Mouse (Mus musculus): ENCODE data around the gene Med25. TPM values are rescaled to one million over a fixed set of nuclear protein-coding genes. Genes with fewer than 3 reads are reported as not detected.

Gene Med25
- polyA plus RNA-seq, 1 experiment, result 105 TPM

DNA sequence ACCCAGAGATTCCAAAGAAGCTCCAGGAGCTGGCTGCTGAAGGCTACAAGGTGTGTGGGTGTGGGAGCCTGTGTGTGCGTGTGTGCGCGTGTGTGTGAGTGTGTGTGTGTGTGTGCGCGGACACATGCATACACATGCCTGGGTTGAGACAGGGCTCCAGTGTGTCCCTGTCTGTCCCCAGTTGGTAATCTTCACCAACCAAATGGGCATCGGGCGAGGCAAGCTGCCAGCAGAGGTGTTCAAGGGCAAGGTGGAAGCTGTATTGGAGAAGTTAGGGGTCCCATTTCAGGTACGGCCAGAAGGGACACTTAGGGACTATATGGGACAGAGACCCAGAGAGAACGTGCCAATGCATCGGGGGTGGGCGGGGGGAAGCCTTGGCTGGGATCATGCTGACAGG lies 32.6 kb downstream of the Med25 start:
- Histone ChIP-seq H3K27me3 (ENCODE audit: control insufficient read depth, insufficient read depth, low read length) (no peaks in the 10 kb centered on the region), H3K27ac (ENCODE audit: insufficient read depth, low read length) (no peak overlapping the region), H3K4me1 (ENCODE audit: control insufficient read depth, insufficient read depth, low read length) (peaks cover 22% of the 10 kb centered on the region), H3K4me3 (replicated peaks; ENCODE audit: insufficient read depth, low read depth, low read length) (no peak overlapping the region)
- no peak for TF ChIP-seq POLR2A (IDR thresholded peaks at IDR 0.05; ENCODE audit: borderline replicate concordance, insufficient read depth, low read length)
- TF ChIP-seq CTCF (IDR thresholded peaks at IDR 0.05; ENCODE audit: borderline replicate concordance, insufficient read depth, low read depth, low read length), result no peak
- DNase-seq, result peak in 1 of 2 experiments; percentile 22
- 84% methylated on average over 11 of the region's 11 CpGs for WGBS

DNA sequence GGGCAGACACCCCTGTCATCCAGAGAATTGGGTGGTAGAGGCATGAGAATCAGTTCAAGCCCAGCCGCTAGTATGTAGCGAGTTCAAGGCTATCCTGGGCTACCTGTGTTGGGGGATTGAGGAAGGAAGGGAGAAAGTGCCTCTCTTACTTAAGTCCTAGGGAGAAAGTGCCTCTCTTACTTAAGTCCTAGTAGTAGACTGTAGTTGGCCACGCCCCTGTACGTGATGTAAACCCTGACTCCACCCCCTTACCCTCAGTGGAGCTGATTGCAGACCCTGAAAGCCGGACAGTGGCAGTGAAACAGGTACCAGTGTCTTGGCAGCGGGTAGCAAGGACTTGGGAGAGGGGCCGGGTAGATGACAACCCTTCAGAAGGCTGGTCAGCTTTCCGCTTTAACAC lies 34.6 kb downstream of the Med25 start:
- DNase-seq, result peak in 1 of 2 experiments; percentile 40
- Histone ChIP-seq H3K4me1 (ENCODE audit: control insufficient read depth, insufficient read depth, low read length) (peaks cover 12% of the 10 kb centered on the region), H3K27me3 (ENCODE audit: control insufficient read depth, insufficient read depth, low read length) (no peaks in the 10 kb centered on the region), H3K4me3 (replicated peaks; ENCODE audit: insufficient read depth, low read depth, low read length) (peak overlapping the region; percentile 33), H3K27ac (ENCODE audit: insufficient read depth, low read length) (no peak overlapping the region)
- TF ChIP-seq CTCF (IDR thresholded peaks at IDR 0.05; ENCODE audit: borderline replicate concordance, insufficient read depth, low read depth, low read length) (no peak), POLR2A (IDR thresholded peaks at IDR 0.05; ENCODE audit: borderline replicate concordance, insufficient read depth, low read length) (no peak)
- 26% methylated on average over 8 of the region's 8 CpGs for WGBS

DNA sequence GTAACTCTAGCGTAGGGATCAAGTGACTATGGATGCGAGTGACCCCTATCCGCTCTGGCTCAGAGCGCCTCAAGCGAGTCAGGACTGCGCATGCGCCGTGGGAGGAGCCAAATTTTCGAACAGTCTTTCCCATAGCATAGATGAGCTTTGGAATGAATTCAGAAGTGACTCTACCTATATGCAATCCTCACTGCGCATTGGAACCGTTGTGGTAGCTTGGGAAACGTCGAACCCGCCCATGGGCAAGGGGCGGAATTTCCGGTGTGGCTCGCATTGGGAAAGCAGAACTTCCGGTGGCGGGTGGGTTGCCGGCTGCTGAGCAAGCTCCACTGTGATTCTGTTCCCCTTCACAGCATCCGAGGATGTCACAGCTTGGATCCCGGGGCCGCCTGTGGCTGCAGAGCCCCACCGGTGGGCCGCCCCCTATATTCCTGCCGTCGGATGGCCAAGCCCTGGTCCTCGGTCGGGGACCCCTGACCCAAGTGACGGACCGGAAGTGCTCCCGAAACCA lies 35.4 kb downstream of the Med25 start, which contains the start of gene Pnkp:
Gene Pnkp (plus strand): TSS at position 98 of the 511 bp plus-strand sequence.
- H3K4me3 ChIP-seq (replicated peaks; ENCODE audit: insufficient read depth, low read depth, low read length), result peak within 1 kb of the TSS; percentile 59
- H3K4me1 ChIP-seq (ENCODE audit: control insufficient read depth, insufficient read depth, low read length), result peaks cover 14% of the 10 kb centered on the region
- H3K27ac ChIP-seq (ENCODE audit: insufficient read depth, low read length), result peak within 1 kb of the TSS; percentile 59
- under 1% methylated on average over 32 of the region's 32 CpGs for WGBS
- peak; percentile 86 to 88 for DNase-seq
- H3K27me3 ChIP-seq (ENCODE audit: control insufficient read depth, insufficient read depth, low read length), result no peaks in the 10 kb centered on the region
- TF ChIP-seq CTCF (IDR thresholded peaks at IDR 0.05; ENCODE audit: borderline replicate concordance, insufficient read depth, low read depth, low read length) (no peak), POLR2A (IDR thresholded peaks at IDR 0.05; ENCODE audit: borderline replicate concordance, insufficient read depth, low read length) (peak; percentile 85; the same call in 1 of the 2 replicates)

DNA sequence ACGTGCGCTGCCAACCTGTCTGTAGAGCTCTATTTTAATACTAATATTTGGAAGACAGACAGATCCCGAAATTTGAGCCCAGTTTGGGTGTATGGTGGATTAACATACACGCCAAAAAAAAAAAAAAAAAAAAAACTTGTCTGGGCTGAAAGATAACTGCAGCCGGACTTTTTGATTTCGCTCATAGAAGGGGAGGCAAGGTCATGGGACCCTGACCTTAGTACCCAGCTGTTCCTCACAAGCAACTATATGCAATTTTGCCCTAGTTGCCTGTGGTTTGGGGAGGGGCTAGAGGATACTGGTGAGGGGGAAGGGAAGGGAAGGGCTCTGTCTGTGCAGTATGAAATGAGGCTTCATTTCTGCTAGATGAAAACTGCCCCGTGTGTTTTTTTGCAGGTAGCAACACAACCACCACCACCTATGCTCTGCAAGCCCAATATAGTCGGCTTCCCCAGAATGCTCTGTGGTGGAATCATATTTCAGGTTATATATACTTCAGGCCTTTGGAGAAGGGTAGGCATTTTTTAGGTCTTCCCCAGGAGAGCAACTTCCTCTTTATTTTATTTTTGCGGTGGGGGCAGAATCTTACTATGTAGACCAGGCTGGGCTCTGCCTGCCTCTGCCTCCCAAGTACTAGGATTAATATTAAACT lies 36.1 kb downstream of the Med25 start:
- Histone ChIP-seq H3K4me3 (replicated peaks; ENCODE audit: insufficient read depth, low read depth, low read length) (peak overlapping the region; percentile 59), H3K27ac (ENCODE audit: insufficient read depth, low read length) (peak overlapping the region; percentile 18; the same call in 1 of the 2 replicates), H3K4me1 (ENCODE audit: control insufficient read depth, insufficient read depth, low read length) (peaks cover 15% of the 10 kb centered on the region), H3K27me3 (ENCODE audit: control insufficient read depth, insufficient read depth, low read length) (no peaks in the 10 kb centered on the region)
- TF ChIP-seq CTCF (IDR thresholded peaks at IDR 0.05; ENCODE audit: borderline replicate concordance, insufficient read depth, low read depth, low read length) (no peak), POLR2A (IDR thresholded peaks at IDR 0.05; ENCODE audit: borderline replicate concordance, insufficient read depth, low read length) (no peak)
- WGBS, result 65% methylated on average over 9 of the region's 9 CpGs
- DNase-seq, result no peak

DNA sequence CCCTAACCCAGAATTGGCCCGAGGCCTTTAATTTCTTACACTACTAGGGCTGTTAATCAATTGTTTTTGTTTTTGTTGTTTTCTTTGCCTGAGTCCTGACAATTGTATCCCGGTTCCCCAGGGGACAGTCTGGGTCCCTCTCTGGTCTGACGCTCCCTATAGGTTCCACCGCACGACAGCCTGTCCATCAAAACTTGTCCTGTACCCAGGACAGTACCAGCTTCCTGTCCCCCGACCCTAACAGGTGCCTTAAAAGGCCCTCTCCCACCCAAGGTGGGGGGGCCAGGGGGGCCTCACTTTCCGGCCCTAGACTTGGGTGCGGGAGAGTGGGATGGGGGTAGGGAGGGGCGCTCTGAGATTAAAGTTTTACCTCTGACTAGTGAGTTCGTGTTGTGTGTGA lies 37.5 kb downstream of the Med25 start:
- DNase-seq, result no peak
- peak overlapping the region; percentile 93 for H3K27ac ChIP-seq (ENCODE audit: insufficient read depth, low read length)
- peak overlapping the region; percentile 69 for H3K4me3 ChIP-seq (replicated peaks; ENCODE audit: insufficient read depth, low read depth, low read length)
- 19% methylated on average over 10 of the region's 10 CpGs for WGBS
- H3K4me1 ChIP-seq (ENCODE audit: control insufficient read depth, insufficient read depth, low read length), result peaks cover 9% of the 10 kb centered on the region
- H3K27me3 ChIP-seq (ENCODE audit: control insufficient read depth, insufficient read depth, low read length), result no peaks in the 10 kb centered on the region
- TF ChIP-seq POLR2A (IDR thresholded peaks at IDR 0.05; ENCODE audit: borderline replicate concordance, insufficient read depth, low read length) (no peak), CTCF (IDR thresholded peaks at IDR 0.05; ENCODE audit: borderline replicate concordance, insufficient read depth, low read depth, low read length) (no peak)

DNA sequence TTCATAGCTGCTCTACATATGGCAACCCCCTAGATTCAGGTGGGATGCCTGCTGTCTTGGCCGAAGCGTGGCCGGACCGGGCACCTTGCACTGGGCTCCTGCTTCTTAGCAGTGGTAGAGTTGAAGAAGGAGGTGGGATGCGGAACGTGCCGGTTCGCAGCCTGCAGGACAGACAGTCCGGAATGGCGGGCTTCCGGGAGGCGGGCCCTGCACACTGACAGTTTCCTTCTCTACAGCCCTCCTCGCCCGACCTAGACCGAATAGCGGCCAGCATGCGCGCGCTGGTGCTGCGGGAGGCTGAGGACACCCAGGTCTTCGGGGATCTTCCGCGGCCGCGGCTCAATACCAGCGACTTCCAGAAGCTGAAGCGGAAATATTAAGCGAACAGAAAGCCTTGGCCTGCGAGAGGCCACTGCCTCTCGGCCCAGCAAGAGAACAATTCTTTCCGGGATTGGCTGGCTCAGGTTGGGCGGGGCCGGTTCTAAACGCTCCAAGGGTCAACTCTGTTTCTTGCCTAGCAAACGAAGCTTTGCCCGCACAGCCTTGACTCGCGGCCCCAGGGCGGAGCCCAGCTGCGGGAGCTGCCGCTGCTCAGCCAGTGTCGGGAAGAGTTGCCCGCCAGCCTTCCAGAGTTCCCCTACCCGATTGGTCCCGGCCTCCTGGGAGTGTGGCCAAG lies 38.0 kb downstream of the Med25 start:
- H3K4me3 ChIP-seq (replicated peaks; ENCODE audit: insufficient read depth, low read depth, low read length), result peak overlapping the region; percentile 69
- peak; percentile 83 to 87 for DNase-seq
- H3K4me1 ChIP-seq (ENCODE audit: control insufficient read depth, insufficient read depth, low read length), result peaks cover 9% of the 10 kb centered on the region
- H3K27ac ChIP-seq (ENCODE audit: insufficient read depth, low read length), result peak overlapping the region; percentile 93
- no peaks in the 10 kb centered on the region for H3K27me3 ChIP-seq (ENCODE audit: control insufficient read depth, insufficient read depth, low read length)
- WGBS, result under 1% methylated on average over 45 of the region's 45 CpGs
- TF ChIP-seq POLR2A (IDR thresholded peaks at IDR 0.05; ENCODE audit: borderline replicate concordance, insufficient read depth, low read length) (peak; percentile 79), CTCF (IDR thresholded peaks at IDR 0.05; ENCODE audit: borderline replicate concordance, insufficient read depth, low read depth, low read length) (no peak)

DNA sequence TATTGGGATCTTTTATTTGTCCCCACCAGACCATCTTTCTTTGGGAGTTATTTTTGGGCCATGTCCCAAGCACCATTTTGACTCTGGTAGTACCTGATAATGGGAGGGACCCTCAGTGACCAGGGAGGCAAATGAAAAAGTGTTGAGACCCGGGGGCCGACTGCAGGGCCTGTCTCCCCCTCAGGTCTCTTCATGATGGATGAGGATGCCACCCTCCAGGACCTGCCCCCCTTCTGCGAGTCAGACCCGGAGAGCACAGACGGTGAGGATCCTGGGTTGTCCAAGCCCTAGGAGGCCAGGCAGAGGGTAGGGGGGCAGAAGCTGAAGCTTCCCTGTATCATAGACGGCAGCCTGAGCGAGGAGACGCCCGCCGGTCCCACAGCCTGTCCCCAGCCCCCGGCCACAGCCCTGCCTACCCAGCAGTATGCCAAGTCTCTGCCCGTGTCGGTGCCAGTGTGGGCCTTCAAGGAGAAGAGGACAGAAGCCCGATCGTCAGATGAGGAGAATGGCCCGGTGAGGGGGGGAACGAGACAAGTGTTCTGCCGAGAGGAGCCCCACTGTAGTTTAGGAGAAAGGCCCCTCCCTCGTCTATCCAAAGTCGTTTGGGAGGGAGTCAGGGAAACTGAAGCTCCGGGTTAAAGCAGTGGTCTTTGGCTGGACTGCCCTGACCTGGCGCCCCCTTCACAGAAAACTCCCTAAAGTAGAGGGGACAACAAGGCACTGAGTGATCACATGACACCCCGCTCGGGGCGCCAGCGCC lies 38.7 kb downstream of the Med25 start:
- WGBS, result 10% methylated on average over 26 of the region's 26 CpGs
- H3K4me3 ChIP-seq (replicated peaks; ENCODE audit: insufficient read depth, low read depth, low read length), result peak overlapping the region; percentile 69
- TF ChIP-seq CTCF (IDR thresholded peaks at IDR 0.05; ENCODE audit: borderline replicate concordance, insufficient read depth, low read depth, low read length), result no peak
- no peak for TF ChIP-seq POLR2A (IDR thresholded peaks at IDR 0.05; ENCODE audit: borderline replicate concordance, insufficient read depth, low read length)
- peak in 1 of 2 experiments; percentile 41 for DNase-seq
- H3K27me3 ChIP-seq (ENCODE audit: control insufficient read depth, insufficient read depth, low read length), result no peaks in the 10 kb centered on the region
- H3K27ac ChIP-seq (ENCODE audit: insufficient read depth, low read length), result peak overlapping the region; percentile 93
- peaks cover 9% of the 10 kb centered on the region for H3K4me1 ChIP-seq (ENCODE audit: control insufficient read depth, insufficient read depth, low read length)

All from cerebellum, adult 2 months (tissue).